Mouse (Mus musculus): ENCODE results near the gene Tmem109. TPM values are rescaled to one million over a fixed set of nuclear protein-coding genes. Genes with fewer than 3 reads are reported as not detected.

The Tmem109 gene
- total and polyA plus RNA-seq, 3 experiments = 17.9 to 51.5 (median 32.9) TPM

GRCm38 (mm10) chr19:10904512-10904911, 22.7 kb upstream of the Tmem109 start:
- Histone ChIP-seq H3K27ac (ENCODE audit: insufficient read depth, low read depth) (no peak overlapping the region), H3K4me2 (ENCODE audit: insufficient read depth, low read depth, poor library complexity, severe bottlenecking) (no peak overlapping the region), H3K9ac (ENCODE audit: insufficient read depth, low read depth) (no peak overlapping the region), H3K27me3 (replicated peaks) (no peaks in the 10 kb centered on the region), H3K4me3 (replicated peaks in 1 of 3; ENCODE audit: low read depth in 2 of 3, low read length in 2 of 3, poor library complexity in 1 of 3) (no peak overlapping the region), H3K79me2 (replicated peaks; ENCODE audit: control insufficient read depth, extremely low read depth, insufficient read depth, poor library complexity, severe bottlenecking) (0 out of 2 replicates have a peak, but pooled peaks cover 3% of the 10 kb centered on the region), H3K36me3 (replicated peaks in 1 of 2; ENCODE audit: control insufficient read depth in 1 of 2, insufficient read depth in 1 of 2, low read length in 1 of 2) (peaks cover 82 to 98% of the 10 kb centered on the region in 2 experiments), H3K9me3 (replicated peaks; ENCODE audit: low read length) (no peaks in the 10 kb centered on the region), H3K4me1 (ENCODE audit: control insufficient read depth in 1 of 2, insufficient read depth in 2 of 2) (no peaks in the 10 kb centered on the region)
- DNase-seq (ENCODE audit: extremely low read depth) = no peak
- dilution Hi-C loops (cut with MboI; ENCODE audit: extremely low pct_ligation_motif_present, extremely low pct_unique_long_range_greater_than_20kb, low sequenced_read_pairs) = no loop called here
- TF ChIP-seq TCF12 (IDR thresholded peaks at IDR 0.05; ENCODE audit: low read depth, low read length) = no peak
- no peak for TF ChIP-seq ELF1 (IDR thresholded peaks at IDR 0.05; ENCODE audit: low read depth, low read length)
- no peak for TF ChIP-seq CTCF (conservative IDR thresholded peaks at IDR 0.05 in 1 of 2, IDR thresholded peaks at IDR 0.05 in 1 of 2; ENCODE audit: low read depth in 2 of 2, low read length in 2 of 2)
- in situ Hi-C loops (cut with MboI; ENCODE audit: low pct_ligation_motif_present, low pct_unique_long_range_greater_than_20kb, low sequenced_read_pairs) = no loop called here

- no peak overlapping the region for H3K27ac ChIP-seq (ENCODE audit: insufficient read depth, low read depth)
- dilution Hi-C loops (cut with MboI; ENCODE audit: extremely low pct_ligation_motif_present, extremely low pct_unique_long_range_greater_than_20kb, low sequenced_read_pairs) (no loop called here), in situ Hi-C loops (cut with MboI; ENCODE audit: low pct_ligation_motif_present, low pct_unique_long_range_greater_than_20kb, low sequenced_read_pairs) (no loop called here)
- peaks cover 6 to 14% of the 10 kb centered on the region in 2 experiments; a peak in 3 of 4 replicates for H3K4me1 ChIP-seq (ENCODE audit: control insufficient read depth in 1 of 2, insufficient read depth in 2 of 2)
- H3K79me2 ChIP-seq (replicated peaks; ENCODE audit: control insufficient read depth, extremely low read depth, insufficient read depth, poor library complexity, severe bottlenecking) = peaks cover 30% of the 10 kb centered on the region
- no peaks in the 10 kb centered on the region for H3K27me3 ChIP-seq (replicated peaks)
- no peak overlapping the region for H3K4me3 ChIP-seq (replicated peaks in 1 of 3; ENCODE audit: low read depth in 2 of 3, low read length in 2 of 3, poor library complexity in 1 of 3)
- no peak overlapping the region for H3K9ac ChIP-seq (ENCODE audit: insufficient read depth, low read depth)
- TF ChIP-seq NRF1 (IDR thresholded peaks at IDR 0.05; ENCODE audit: low read depth, low read length) (no peak), RAD21 (IDR thresholded peaks at IDR 0.05; ENCODE audit: low read depth, low read length) (no peak), POLR2AphosphoS2 (IDR thresholded peaks at IDR 0.05; ENCODE audit: low read depth, low read length) (no peak), TCF12 (IDR thresholded peaks at IDR 0.05; ENCODE audit: low read depth, low read length) (no peak), KAT2A (IDR thresholded peaks at IDR 0.05; ENCODE audit: insufficient replicate concordance, low read length) (no peak), PAX5 (IDR thresholded peaks at IDR 0.05; ENCODE audit: low read length) (no peak), ZNF384 (IDR thresholded peaks at IDR 0.05; ENCODE audit: low read depth, low read length) (no peak), HCFC1 (IDR thresholded peaks at IDR 0.05; ENCODE audit: low read depth, low read length) (no peak), ZMIZ1 (IDR thresholded peaks at IDR 0.05; ENCODE audit: low read depth, low read length) (no peak), MAZ (IDR thresholded peaks at IDR 0.05; ENCODE audit: low read depth, low read length) (no peak), RCOR1 (conservative IDR thresholded peaks at IDR 0.05; ENCODE audit: low read depth, low read length) (no peak), ZC3H11A (IDR thresholded peaks at IDR 0.05; ENCODE audit: low read depth, low read length) (no peak), CHD1 (IDR thresholded peaks at IDR 0.05; ENCODE audit: low read depth, low read length) (no peak), MEF2A (IDR thresholded peaks at IDR 0.05; ENCODE audit: borderline replicate concordance, low read depth, low read length) (no peak), CTCF (conservative IDR thresholded peaks at IDR 0.05 in 1 of 2, IDR thresholded peaks at IDR 0.05 in 1 of 2; ENCODE audit: low read depth in 2 of 2, low read length in 2 of 2) (no peak), MAX (IDR thresholded peaks at IDR 0.05; ENCODE audit: low read length) (no peak), CHD2 (IDR thresholded peaks at IDR 0.05; ENCODE audit: low read length) (no peak), MAFK (IDR thresholded peaks at IDR 0.05; ENCODE audit: insufficient replicate concordance, low read length) (no peak), POLR2A (IDR thresholded peaks at IDR 0.05; ENCODE audit: low read depth, low read length) (no peak)
- peaks cover 88 to 93% of the 10 kb centered on the region in 2 experiments for H3K36me3 ChIP-seq (replicated peaks in 1 of 2; ENCODE audit: control insufficient read depth in 1 of 2, insufficient read depth in 1 of 2, low read length in 1 of 2)
- no peak for DNase-seq (ENCODE audit: extremely low read depth)
- no peaks in the 10 kb centered on the region for H3K9me3 ChIP-seq (replicated peaks; ENCODE audit: low read length)
- H3K4me2 ChIP-seq (ENCODE audit: insufficient read depth, low read depth, poor library complexity, severe bottlenecking) = no peak overlapping the region
These were observed 19.2 kb upstream of the Tmem109 start for GRCm38 (mm10) chr19:10901046-10901445.
